Mouse (Mus musculus) myocyte (in vitro differentiated cells): ENCODE results near the gene Mbd4.

Source experiments
- CEBPB ChIP-seq: IDR thresholded peaks from 2 replicates; pipeline ENCODE4 v1.6.1; 2011; ENCODE audit warnings: mild to moderate bottlenecking, moderate library complexity; ENCODE audit not compliant: poor library complexity, insufficient read depth, severe bottlenecking
- E2F4 ChIP-seq: IDR thresholded peaks from one replicate; pipeline ENCODE4 v1.6.1; 2011; ENCODE audit warnings: mild to moderate bottlenecking, control low read depth, moderate library complexity; ENCODE audit not compliant: insufficient read depth
- MAX ChIP-seq: IDR thresholded peaks from one replicate; pipeline ENCODE4 v1.6.1; 2011; ENCODE audit warnings: low read depth, mild to moderate bottlenecking, control low read depth
- MYOD1 ChIP-seq, 3 experiments: IDR thresholded peaks; one replicate each; pipeline ENCODE4 v1.6.1; 2011; ENCODE audit warnings: control low read depth in 2 of 3, low read depth in 2 of 3, mild to moderate bottlenecking in 2 of 3, moderate library complexity in 1 of 3; ENCODE audit not compliant: insufficient read length in 2 of 3, control insufficient read depth in 1 of 3
- POLR2A ChIP-seq: IDR thresholded peaks from one replicate; pipeline ENCODE4 v1.6.1; 2011; ENCODE audit warnings: low read depth, mild to moderate bottlenecking, control low read depth, moderate library complexity; ENCODE audit not compliant: insufficient read length
- POLR2AphosphoS2 ChIP-seq: IDR thresholded peaks from one replicate; pipeline ENCODE4 v1.6.1; 2011; ENCODE audit warnings: low read depth, control low read depth; ENCODE audit not compliant: insufficient read length
- TCF3 ChIP-seq: IDR thresholded peaks from one replicate; pipeline ENCODE4 v1.6.1; 2011; ENCODE audit warnings: low read depth, control low read depth; ENCODE audit not compliant: insufficient read length
- USF1 ChIP-seq: IDR thresholded peaks from one replicate; pipeline ENCODE4 v1.6.1; 2011; ENCODE audit warnings: low read depth, mild to moderate bottlenecking, control low read depth, moderate library complexity

GRCm38 (mm10) chr6:115832152-115832850, 20.9 kb downstream of the Mbd4 start:
- TF ChIP-seq MAX (no peak), POLR2A (no peak), USF1 (no peak), E2F4 (no peak), MYOD1 (IDR thresholded peaks at IDR 0.05; ENCODE audit: control insufficient read depth in 1 of 3, insufficient read length in 2 of 3, low read depth in 2 of 3) (no peak), TCF3 (no peak), POLR2AphosphoS2 (no peak), CEBPB (no peak)
